Mouse (Mus musculus) colon, adult 2 months (tissue): ENCODE data around the gene Smc6. TPM values are rescaled to one million over a fixed set of nuclear protein-coding genes. Genes with fewer than 3 reads are reported as not detected.

ENCODE experiments used
- polyA plus RNA-seq: library from polyadenylated mRNA; depleted of rRNA; stranded (reverse); fragments of >200 nt; gene quantifications from 2 replicates; pipeline ENCODE4 v1.2.3, GENCODE M21; 2012; rRNA removed

Gene Smc6
- 2.7 and 3.6 TPM in 2 replicates for polyA plus RNA-seq

GRCm38 (mm10) chr12:11265382-11266281 is at the start of gene Smc6, which contains the start of gene Gen1:
Gene Smc6, plus strand, starts transcription at chr12:11265886.
Gene Gen1, minus strand, starts transcription at chr12:11265801.

Other genes starting within 250 kb of the Smc6 start
- 2.0 and 2.8 TPM in 2 replicates for gene Kcns3, start 114.8 kb upstream of the Smc6 start, polyA plus RNA-seq
- not detected in 2 replicates for gene Msgn1, start 56.9 kb upstream of the Smc6 start, polyA plus RNA-seq
- 0.10 and 0.29 TPM in 2 replicates for gene Gen1, start 85 bp upstream of the Smc6 start, polyA plus RNA-seq
- 0.06 TPM in 1 of 2 replicates, not detected in the other for gene Vsnl1, start 170.7 kb downstream of the Smc6 start, polyA plus RNA-seq
- gene Rad51ap2, start 190.2 kb downstream of the Smc6 start, polyA plus RNA-seq, result not detected in 2 replicates